Mouse (Mus musculus) testis, adult 2 months (tissue): ENCODE measurements around the gene Fam13a.

Experiments
- CTCF ChIP-seq: fragments of 200-500 bp; IDR thresholded peaks from 2 replicates; pipeline ENCODE4 v1.5.1; 2012; ENCODE audit warnings: low read depth, mild to moderate bottlenecking, inconsistent platforms, low read length, moderate library complexity; ENCODE audit not compliant: control insufficient read depth, insufficient read depth, insufficient replicate concordance
- POLR2A ChIP-seq: fragments of 200-500 bp; IDR thresholded peaks from 2 replicates; pipeline ENCODE4 v1.6.1; 2012; ENCODE audit warnings: low read depth, mild to moderate bottlenecking, inconsistent platforms, low read length, moderate library complexity; ENCODE audit not compliant: control insufficient read depth

GRCm38 (mm10) chr6:58882271-58882670 lies 142.1 kb downstream of the Fam13a start:
- TF ChIP-seq POLR2A (no peak), CTCF (no peak)
